Mouse (Mus musculus) hindbrain, embryonic 11.5 days (tissue): ENCODE measurements around the gene Hacd2. TPM values are rescaled to one million over a fixed set of nuclear protein-coding genes. Genes with fewer than 3 reads are reported as not detected.

Experiments
- ATAC-seq: fragments of 200-750 bp; cut with Nextera tagmentation; 2 replicates; pipeline ENCODE4 v1.8.0; 2017; ENCODE audit warnings: mild to moderate bottlenecking, moderate TSS enrichment, moderate library complexity; ENCODE audit not compliant: low FRiP score
- DNase-seq: peaks from one replicate; pipeline ENCODE4 v3.0.0-alpha.2; 2015; ENCODE audit warnings: low spot score
- H3K27ac ChIP-seq: fragments of 300-500 bp; sonication (generic); 2 replicates; pipeline ENCODE4 v1.5.1; 2014; ENCODE audit warnings: mild to moderate bottlenecking, low read depth, low read length
- H3K27me3 ChIP-seq: fragments of 300-500 bp; sonication (generic); 2 replicates; pipeline ENCODE4 v1.6.1; 2014; ENCODE audit warnings: mild to moderate bottlenecking, low read length, moderate library complexity, mixed read lengths; ENCODE audit not compliant: control insufficient read depth, insufficient read depth
- H3K36me3 ChIP-seq: fragments of 300-500 bp; sonication (generic); 2 replicates; pipeline ENCODE4 v1.6.1; 2014; ENCODE audit warnings: mild to moderate bottlenecking, low read length, moderate library complexity, mixed read lengths; ENCODE audit not compliant: control insufficient read depth, insufficient read depth
- H3K4me1 ChIP-seq: fragments of 300-500 bp; sonication (generic); replicated peaks from 2 replicates; pipeline ENCODE4 v1.6.1; 2014; ENCODE audit warnings: low read length, mixed read lengths; ENCODE audit not compliant: control insufficient read depth, insufficient read depth
- H3K4me2 ChIP-seq: fragments of 300-500 bp; sonication (generic); replicated peaks from 2 replicates; pipeline ENCODE4 v1.6.1; 2014; ENCODE audit warnings: mild to moderate bottlenecking, low read depth, low read length
- H3K4me3 ChIP-seq: fragments of 300-500 bp; sonication (generic); 2 replicates; pipeline ENCODE4 v1.5.1; 2014; ENCODE audit warnings: low read depth, low read length
- H3K9ac ChIP-seq: fragments of 300-500 bp; sonication (generic); 2 replicates; pipeline ENCODE4 v1.6.1; 2014; ENCODE audit warnings: low read depth, low read length
- H3K9me3 ChIP-seq: fragments of 300-500 bp; sonication (generic); 2 replicates; pipeline ENCODE4 v1.6.1; 2016; ENCODE audit warnings: low read length; ENCODE audit not compliant: control insufficient read depth
- WGBS: fragments of 180-500 bp; shearing (Covaris S2); extraction: QIAGEN DNeasy Blood & Tissue Kit; methylation state at CpG from one replicate; pipeline ENCODE4 v1.1.7; 2014; 5-methylcytosine and 5-hydroxymethylcytosine counted together
- polyA plus RNA-seq: library from polyadenylated mRNA; unstranded; fragments of >200 nt; fragmentation: Nextera tagmentation; extraction: Ambion mirVana; gene quantifications from 2 replicates; pipeline ENCODE4 v1.2.1, GENCODE M21; 2014

The Hacd2 gene
- polyA plus RNA-seq, 1 experiment from 2014 or later: 27.7 TPM

DNA sequence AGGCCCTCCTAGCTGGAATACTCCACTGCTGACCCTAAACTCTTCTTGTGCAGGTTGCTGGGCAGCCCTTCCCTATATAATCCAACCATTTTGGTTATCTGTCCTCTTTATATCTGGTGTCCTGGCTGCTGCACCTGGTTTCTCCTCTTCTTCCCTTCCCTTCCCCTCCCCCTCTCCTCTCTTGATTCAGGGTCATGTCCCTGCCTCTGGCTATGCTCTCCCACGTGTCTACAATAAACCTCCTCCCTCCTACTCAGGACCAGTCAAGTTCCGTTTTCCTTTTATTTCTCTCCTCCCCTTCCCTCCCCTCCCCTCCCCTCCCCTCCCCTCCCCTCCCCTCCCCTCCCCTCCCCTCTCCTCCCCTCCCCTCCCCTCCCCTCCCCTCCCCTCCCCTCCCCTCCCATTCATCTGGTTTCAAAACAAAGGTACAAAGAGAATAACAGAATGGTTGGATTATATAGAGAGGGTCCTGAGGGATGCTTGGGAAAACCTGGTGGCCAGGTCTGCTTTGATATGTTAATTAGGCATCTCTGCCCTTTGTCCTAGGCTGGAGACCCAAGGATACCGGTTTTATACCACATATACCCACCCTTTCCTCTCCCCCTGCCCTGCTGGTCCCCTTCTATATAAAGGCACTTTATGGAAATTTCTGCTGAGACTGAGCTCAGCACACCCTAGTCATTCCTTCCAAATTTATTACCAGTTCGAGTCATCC is 16.3 kb downstream of the Hacd2 start:
- H3K27ac ChIP-seq: no peak overlapping the region
- H3K36me3 ChIP-seq: no peaks in the 10 kb centered on the region
- peaks cover 2% of the 10 kb centered on the region; the same call in 1 of the 2 replicates for H3K4me1 ChIP-seq
- no peak overlapping the region for H3K9ac ChIP-seq
- ATAC-seq (peak; percentile 38; the same call in 1 of the 2 replicates), DNase-seq (peak; percentile 30)
- WGBS: 21% methylated on average over 4 of the region's 4 CpGs
- H3K4me2 ChIP-seq: no peak overlapping the region
- no peak overlapping the region for H3K4me3 ChIP-seq
- H3K9me3 ChIP-seq: no peaks in the 10 kb centered on the region
- H3K27me3 ChIP-seq: no peaks in the 10 kb centered on the region

DNA sequence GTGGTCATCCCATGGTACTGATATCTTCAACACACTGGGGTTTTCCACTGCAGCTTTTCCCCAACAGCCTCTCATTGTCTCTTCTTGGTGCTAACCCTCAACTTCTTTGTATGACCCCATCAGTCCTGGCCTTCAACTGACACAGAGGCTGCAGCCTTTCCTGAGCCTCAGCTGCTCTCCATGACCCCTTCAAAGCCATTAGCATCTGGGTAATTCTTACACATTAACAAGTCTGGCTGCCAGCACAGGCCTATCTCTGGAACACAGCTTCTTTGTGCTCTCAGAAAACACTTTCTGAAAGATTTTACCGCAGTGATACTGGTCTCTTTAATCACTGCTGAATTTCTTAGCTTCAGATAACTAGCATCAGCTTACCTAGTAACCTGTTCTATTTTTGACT is 17.9 kb downstream of the Hacd2 start:
- DNase-seq: no peak
- ATAC-seq: no peak
- H3K36me3 ChIP-seq: no peaks in the 10 kb centered on the region
- H3K27me3 ChIP-seq: no peaks in the 10 kb centered on the region
- no peaks in the 10 kb centered on the region for H3K9me3 ChIP-seq
- peaks cover 2% of the 10 kb centered on the region; the same call in 1 of the 2 replicates for H3K4me1 ChIP-seq
- no peak overlapping the region for H3K4me3 ChIP-seq
- H3K27ac ChIP-seq: peak overlapping the region; percentile 55
- H3K9ac ChIP-seq: no peak overlapping the region
- 72% methylated on average over 1 of the region's 1 CpGs for WGBS
- H3K4me2 ChIP-seq: no peak overlapping the region

DNA sequence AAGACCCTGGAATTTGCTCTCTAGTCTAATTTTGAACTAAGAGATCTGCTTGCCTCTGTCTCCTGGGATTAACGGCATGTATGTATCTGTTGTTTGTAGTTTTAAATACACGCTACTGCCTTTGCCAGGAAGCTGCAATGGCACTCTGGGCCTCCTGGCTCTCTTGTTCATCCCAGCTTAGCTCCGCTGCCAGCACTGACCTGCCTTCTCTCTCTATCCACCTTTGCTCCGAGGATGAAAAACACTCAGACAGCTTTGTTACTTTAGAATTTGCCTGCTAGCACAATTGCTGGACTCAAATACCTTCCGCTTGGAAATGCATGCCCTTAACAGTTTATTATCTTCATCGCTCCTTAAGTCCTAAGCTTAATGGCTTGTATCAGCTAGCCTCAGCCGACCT is 18.8 kb downstream of the Hacd2 start:
- H3K4me3 ChIP-seq: no peak overlapping the region
- H3K27ac ChIP-seq: no peak overlapping the region
- 91% methylated on average over 7 of the region's 7 CpGs for WGBS
- H3K4me1 ChIP-seq: peaks cover 2% of the 10 kb centered on the region; the same call in 1 of the 2 replicates
- no peak overlapping the region for H3K4me2 ChIP-seq
- H3K9me3 ChIP-seq: no peaks in the 10 kb centered on the region
- H3K9ac ChIP-seq: no peak overlapping the region
- ATAC-seq: no peak
- DNase-seq: no peak
- H3K27me3 ChIP-seq: no peaks in the 10 kb centered on the region
- no peaks in the 10 kb centered on the region for H3K36me3 ChIP-seq

- Histone ChIP-seq H3K9ac (no peak overlapping the region), H3K4me3 (no peak overlapping the region), H3K9me3 (no peaks in the 10 kb centered on the region), H3K4me2 (no peak overlapping the region), H3K36me3 (no peaks in the 10 kb centered on the region), H3K27ac (no peak overlapping the region), H3K27me3 (no peaks in the 10 kb centered on the region), H3K4me1 (no peaks in the 10 kb centered on the region)
- no peak for DNase-seq
- ATAC-seq: no peak
- 83% methylated on average over 6 of the region's 6 CpGs for WGBS
Observed at GRCm38 (mm10) chr16:35046081-35046775, 24.0 kb downstream of the Hacd2 start.

DNA sequence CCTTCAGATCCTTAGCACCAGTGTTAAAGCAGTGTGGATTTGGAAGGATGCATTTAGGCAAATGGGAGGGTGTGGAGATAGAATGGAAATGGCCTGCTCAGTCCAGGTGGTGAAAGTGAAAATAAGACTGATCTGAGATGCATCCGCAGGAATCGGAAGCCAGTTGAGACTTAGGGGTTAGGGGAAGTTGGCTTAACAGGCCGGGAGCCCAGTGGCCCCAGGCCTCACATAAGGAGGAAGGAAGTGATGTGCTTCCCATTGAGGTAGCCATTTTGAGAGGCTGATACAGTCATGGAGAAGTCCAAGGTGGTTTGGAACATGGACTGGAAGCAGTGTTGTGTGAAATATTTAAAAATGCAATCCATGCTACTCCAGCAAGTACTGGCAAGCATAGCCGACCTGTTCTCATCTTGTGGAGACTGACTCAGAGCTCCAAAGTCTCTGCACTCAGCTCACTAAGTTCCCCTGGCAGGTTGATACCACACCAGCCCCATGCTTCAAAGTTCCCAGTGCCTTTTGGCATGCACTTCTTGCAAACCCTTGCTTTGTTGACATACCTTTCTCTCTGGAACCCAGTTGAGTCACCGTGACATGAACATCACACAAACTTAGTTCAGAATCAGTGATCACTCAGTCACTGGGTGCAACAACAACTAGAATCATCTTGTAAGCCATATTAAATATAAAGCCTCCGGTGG is 25.2 kb downstream of the Hacd2 start:
- Histone ChIP-seq H3K4me1 (no peaks in the 10 kb centered on the region), H3K9ac (no peak overlapping the region), H3K27me3 (no peaks in the 10 kb centered on the region), H3K4me3 (no peak overlapping the region), H3K4me2 (no peak overlapping the region), H3K36me3 (no peaks in the 10 kb centered on the region), H3K27ac (no peak overlapping the region), H3K9me3 (no peaks in the 10 kb centered on the region)
- DNase-seq: no peak
- no peak for ATAC-seq
- 89% methylated on average over 6 of the region's 6 CpGs for WGBS

DNA sequence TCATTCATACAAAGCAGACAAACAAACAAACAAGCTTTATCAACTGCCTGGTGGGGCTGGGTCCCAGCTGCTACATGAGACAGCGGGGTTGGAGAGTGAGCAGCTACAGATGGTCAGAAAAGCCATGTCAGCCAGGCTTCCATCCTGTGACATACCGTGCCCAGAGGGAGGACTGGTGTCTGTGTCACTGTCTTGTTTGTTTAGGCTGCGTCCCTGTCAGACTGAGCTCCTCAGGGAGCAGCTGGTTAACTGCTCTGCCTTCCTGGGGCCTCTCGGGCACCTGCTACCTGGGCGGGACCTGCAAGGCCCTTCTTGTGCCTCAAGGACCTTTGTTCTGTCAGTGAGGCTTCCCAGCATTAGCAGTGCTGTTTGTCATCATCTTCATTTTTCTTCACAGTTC is 28.8 kb downstream of the Hacd2 start:
- DNase-seq (peak; percentile 27), ATAC-seq (peak; percentile 72)
- Histone ChIP-seq H3K4me3 (no peak overlapping the region), H3K9me3 (no peaks in the 10 kb centered on the region), H3K4me1 (no peaks in the 10 kb centered on the region), H3K4me2 (no peak overlapping the region), H3K36me3 (no peaks in the 10 kb centered on the region), H3K27me3 (no peaks in the 10 kb centered on the region), H3K27ac (peak overlapping the region; percentile 39; the same call in 1 of the 2 replicates), H3K9ac (no peak overlapping the region)
- WGBS: 45% methylated on average over 5 of the region's 5 CpGs

DNA sequence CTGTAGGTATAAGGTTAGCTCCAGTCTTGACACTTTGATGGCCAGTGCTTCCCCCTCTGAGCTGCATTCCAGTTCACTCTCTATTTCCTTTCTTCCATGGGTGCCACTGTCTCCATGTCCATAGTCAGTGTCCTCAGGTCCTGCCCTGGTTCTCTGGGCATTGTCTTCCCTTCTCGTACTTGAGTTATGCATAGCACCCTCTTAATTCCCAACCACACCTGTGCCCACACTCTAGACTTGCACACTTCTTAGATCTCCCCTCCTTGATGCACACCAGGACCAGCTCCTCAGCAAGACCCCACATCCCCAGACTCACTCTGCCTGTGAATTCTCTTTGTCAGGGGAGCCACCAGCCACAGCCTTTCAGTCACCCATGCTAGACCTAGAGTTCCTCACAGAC is 30.0 kb downstream of the Hacd2 start:
- Histone ChIP-seq H3K27me3 (no peaks in the 10 kb centered on the region), H3K9me3 (no peaks in the 10 kb centered on the region), H3K36me3 (no peaks in the 10 kb centered on the region), H3K4me1 (no peaks in the 10 kb centered on the region), H3K4me3 (no peak overlapping the region), H3K4me2 (no peak overlapping the region), H3K27ac (no peak overlapping the region), H3K9ac (no peak overlapping the region)
- no peak for DNase-seq
- no peak for ATAC-seq
- 92% methylated on average over 1 of the region's 1 CpGs for WGBS

- no peaks in the 10 kb centered on the region for H3K4me1 ChIP-seq
- H3K9ac ChIP-seq: no peak overlapping the region
- no peak overlapping the region for H3K4me2 ChIP-seq
- H3K27me3 ChIP-seq: no peaks in the 10 kb centered on the region
- no peak for ATAC-seq
- H3K27ac ChIP-seq: no peak overlapping the region
- 94% methylated on average over 8 of the region's 8 CpGs for WGBS
- H3K9me3 ChIP-seq: no peaks in the 10 kb centered on the region
- H3K4me3 ChIP-seq: no peak overlapping the region
- no peaks in the 10 kb centered on the region for H3K36me3 ChIP-seq
- no peak for DNase-seq
Observed at GRCm38 (mm10) chr16:35054432-35055193, 32.4 kb downstream of the Hacd2 start.
